Mouse (Mus musculus) liver, postnatal 0 days (tissue): ENCODE data around the gene Fetub. TPM values are rescaled to one million over a fixed set of nuclear protein-coding genes. Genes with fewer than 3 reads are reported as not detected.

Source experiments
- ATAC-seq: fragments of 200-750 bp; cut with Nextera tagmentation; 2 replicates; pipeline ENCODE4 v1.8.0; 2017; ENCODE audit warnings: mild to moderate bottlenecking, moderate library complexity
- DNase-seq: peaks from one replicate; pipeline ENCODE4 v3.0.0-alpha.2; 2016
- H3K27ac ChIP-seq: fragments of 300-500 bp; sonication (generic); 2 replicates; pipeline ENCODE4 v1.5.1; 2014; ENCODE audit warnings: antibody characterized with exemption, moderate library complexity, mild to moderate bottlenecking, low read depth
- H3K27me3 ChIP-seq: fragments of 300-500 bp; sonication (generic); 2 replicates; pipeline ENCODE4 v1.6.1; 2014; ENCODE audit warnings: low read length, control low read depth, mixed read lengths; ENCODE audit not compliant: insufficient read depth
- H3K36me3 ChIP-seq: fragments of 300-500 bp; sonication (generic); replicated peaks from 2 replicates; pipeline ENCODE4 v1.6.1; 2014; ENCODE audit warnings: mild to moderate bottlenecking, control low read depth, low read length, moderate library complexity, mixed read lengths; ENCODE audit not compliant: insufficient read depth
- H3K4me1 ChIP-seq: fragments of 300-500 bp; sonication (generic); 2 replicates; pipeline ENCODE4 v1.6.1; 2014; ENCODE audit warnings: antibody characterized with exemption, mild to moderate bottlenecking, control low read depth; ENCODE audit not compliant: insufficient read depth
- H3K4me2 ChIP-seq: fragments of 300-500 bp; sonication (generic); 2 replicates; pipeline ENCODE4 v1.6.1; 2014; ENCODE audit warnings: low read depth, mild to moderate bottlenecking, low read length, moderate library complexity, mixed read lengths
- H3K4me3 ChIP-seq: fragments of 300-500 bp; sonication (generic); 2 replicates; pipeline ENCODE4 v1.5.1; 2014; ENCODE audit warnings: low read depth, low read length
- H3K9ac ChIP-seq: fragments of 300-500 bp; sonication (generic); replicated peaks from 2 replicates; pipeline ENCODE4 v1.6.1; 2014; ENCODE audit warnings: mild to moderate bottlenecking, moderate library complexity
- H3K9me3 ChIP-seq: fragments of 300-500 bp; sonication (generic); 2 replicates; pipeline ENCODE4 v1.6.1; 2016; ENCODE audit warnings: mild to moderate bottlenecking, control low read depth, low read length, mixed read lengths
- CTCF ChIP-seq: sonication (generic); IDR thresholded peaks from 2 replicates; pipeline ENCODE4 v1.5.1; 2016; ENCODE audit warnings: antibody characterized with exemption, low read depth
- EP300 ChIP-seq: IDR thresholded peaks from 2 replicates; pipeline ENCODE4 v1.6.1; 2016; ENCODE audit warnings: antibody characterized with exemption, low read depth, mild to moderate bottlenecking
- WGBS: fragments of 180-500 bp; shearing (Covaris S2); extraction: QIAGEN DNeasy Blood & Tissue Kit; methylation state at CpG from one replicate; pipeline ENCODE4 v1.1.7; 2014; ENCODE audit not compliant: insufficient replicate concordance; 5-methylcytosine and 5-hydroxymethylcytosine counted together
- polyA plus RNA-seq: library from polyadenylated mRNA; unstranded; fragments of >200 nt; fragmentation: Nextera tagmentation; extraction: Ambion mirVana; gene quantifications from 2 replicates; pipeline ENCODE4 v1.2.1, GENCODE M21; 2015

Fetub gene
- polyA plus RNA-seq, result 578 and 644 TPM in 2 replicates

- Histone ChIP-seq H3K4me3 (no peak within 1 kb of the TSS), H3K36me3 (no peaks in the 10 kb centered on the region), H3K27ac (peak within 1 kb of the TSS; percentile 91; the same call in 1 of the 2 replicates), H3K9me3 (no peaks in the 10 kb centered on the region), H3K4me2 (no peak within 1 kb of the TSS), H3K9ac (no peak within 1 kb of the TSS), H3K27me3 (no peaks in the 10 kb centered on the region), H3K4me1 (no peaks in the 10 kb centered on the region)
- DNase-seq, result no peak
- TF ChIP-seq EP300 (no peak), CTCF (no peak)
- WGBS, result 88% methylated on average over 5 of the region's 5 CpGs
- no peak for ATAC-seq
These were observed at the start of gene Fetub for GRCm38 (mm10) chr16:22918034-22918433. Fetub (plus strand) TSS chr16:22918334.

- peaks cover 62% of the 10 kb centered on the region for H3K36me3 ChIP-seq
These were observed 45.7 kb upstream of the Fetub start for GRCm38 (mm10) chr16:22872397-22872796.

GRCm38 (mm10) chr16:22873369-22873768 is 44.8 kb upstream of the Fetub start:
- no peak for DNase-seq
- peaks cover 4% of the 10 kb centered on the region; the same call in 1 of the 2 replicates for H3K4me1 ChIP-seq
- H3K4me3 ChIP-seq, result no peak overlapping the region
- peaks cover 53% of the 10 kb centered on the region for H3K36me3 ChIP-seq
- WGBS, result 71% methylated on average over 4 of the region's 4 CpGs
- H3K27ac ChIP-seq, result no peak overlapping the region
- H3K9ac ChIP-seq, result no peak overlapping the region
- no peak for ATAC-seq
- no peak overlapping the region for H3K4me2 ChIP-seq
- H3K9me3 ChIP-seq, result no peaks in the 10 kb centered on the region
- no peak for TF ChIP-seq EP300
- no peak for TF ChIP-seq CTCF
- no peaks in the 10 kb centered on the region for H3K27me3 ChIP-seq

More at GRCm38 (mm10) chr16:22872397-22872796, 45.7 kb upstream of the Fetub start:
- H3K4me1 ChIP-seq, result no peaks in the 10 kb centered on the region
- no peak overlapping the region for H3K9ac ChIP-seq
- no peak overlapping the region for H3K4me2 ChIP-seq
- ATAC-seq, result no peak
- no peak for DNase-seq
- no peak overlapping the region for H3K27ac ChIP-seq
- H3K9me3 ChIP-seq, result no peaks in the 10 kb centered on the region
- no peaks in the 10 kb centered on the region for H3K27me3 ChIP-seq
- WGBS, result 90% methylated on average over 8 of the region's 8 CpGs
- TF ChIP-seq CTCF (no peak), EP300 (no peak)
- no peak overlapping the region for H3K4me3 ChIP-seq

GRCm38 (mm10) chr16:22876218-22877043 is 41.7 kb upstream of the Fetub start:
- no peak for DNase-seq

DNA sequence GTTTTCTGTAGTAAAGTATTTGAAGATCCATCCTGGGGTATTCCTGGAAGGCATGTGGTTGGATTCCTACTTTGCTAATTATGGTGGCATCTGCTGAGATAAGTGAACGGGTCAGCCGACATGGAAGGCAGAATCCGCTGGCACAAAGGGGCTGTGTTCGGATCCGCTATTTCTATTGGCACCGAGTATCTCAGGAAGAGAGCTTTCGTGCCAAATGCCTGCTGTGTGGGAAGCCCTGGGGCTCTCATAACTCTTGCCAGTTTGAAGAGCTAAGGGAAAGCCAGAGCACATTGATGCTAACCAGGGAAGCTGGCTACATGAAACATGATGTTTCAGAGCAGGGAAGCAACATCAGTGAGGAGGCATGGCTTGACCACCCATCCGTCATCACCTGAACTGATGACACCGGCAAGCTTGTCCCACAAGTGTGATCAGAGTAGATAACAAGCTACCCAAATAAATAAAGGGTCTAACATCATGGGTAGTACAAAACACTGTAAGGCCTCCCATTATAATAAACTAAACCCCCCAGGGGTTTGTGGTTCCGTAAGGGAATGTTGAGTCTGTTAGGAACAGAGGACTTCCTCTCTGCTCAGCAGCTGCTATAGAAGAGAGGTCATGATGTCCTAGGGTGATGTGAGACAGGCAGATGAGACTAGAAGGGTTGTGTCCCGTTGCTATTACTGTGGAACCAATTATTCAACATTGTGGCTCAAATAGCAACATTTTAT is 40.3 kb upstream of the Fetub start:
- no peaks in the 10 kb centered on the region for H3K9me3 ChIP-seq
- no peak for TF ChIP-seq CTCF
- TF ChIP-seq EP300, result no peak
- H3K9ac ChIP-seq, result no peak overlapping the region
- H3K4me1 ChIP-seq, result peaks cover 25% of the 10 kb centered on the region
- DNase-seq, result no peak
- H3K4me3 ChIP-seq, result no peak overlapping the region
- no peak for ATAC-seq
- H3K27ac ChIP-seq, result peak overlapping the region; percentile 41
- H3K36me3 ChIP-seq, result peaks cover 9% of the 10 kb centered on the region; the same call in 1 of the 2 replicates
- no peaks in the 10 kb centered on the region for H3K27me3 ChIP-seq
- H3K4me2 ChIP-seq, result no peak overlapping the region
- WGBS, result 76% methylated on average over 11 of the region's 11 CpGs

More at GRCm38 (mm10) chr16:22876218-22877043, 41.7 kb upstream of the Fetub start:
- Histone ChIP-seq H3K4me2 (no peak overlapping the region), H3K4me3 (no peak overlapping the region), H3K27ac (0 out of 2 replicates have a peak overlapping the region, but pooled peaks have one; percentile 41), H3K9ac (no peak overlapping the region), H3K27me3 (no peaks in the 10 kb centered on the region), H3K36me3 (peaks cover 23% of the 10 kb centered on the region), H3K4me1 (peaks cover 16% of the 10 kb centered on the region), H3K9me3 (no peaks in the 10 kb centered on the region)
- TF ChIP-seq EP300 (peak; percentile 31; the same call in 1 of the 2 replicates), CTCF (peak; percentile 74)
- ATAC-seq, result no peak
- 47% methylated on average over 9 of the region's 9 CpGs for WGBS

DNA sequence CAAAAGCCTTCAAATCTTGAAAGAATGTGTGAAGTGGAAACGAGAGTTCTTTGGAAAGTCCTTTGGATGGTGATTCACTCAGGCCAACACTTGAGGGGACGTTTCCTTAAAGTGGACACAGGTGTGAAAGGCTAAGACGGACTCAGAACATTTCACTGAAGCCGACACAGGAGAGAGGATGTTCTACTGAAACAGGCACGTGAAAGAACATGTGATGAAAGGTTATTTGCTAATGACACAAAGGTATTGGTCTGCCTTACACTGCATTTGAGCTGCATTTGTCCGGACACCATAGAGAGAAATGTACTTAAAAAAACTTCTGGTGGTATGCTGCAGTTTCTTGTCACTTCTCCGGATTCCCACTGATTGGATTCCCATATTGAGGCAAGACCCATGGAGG is 39.4 kb upstream of the Fetub start:
- ATAC-seq (no peak), DNase-seq (no peak)
- H3K9ac ChIP-seq, result no peak overlapping the region
- H3K27ac ChIP-seq, result peak overlapping the region; percentile 98
- 70% methylated on average over 7 of the region's 7 CpGs for WGBS
- no peak overlapping the region for H3K4me3 ChIP-seq
- no peaks in the 10 kb centered on the region for H3K27me3 ChIP-seq
- no peaks in the 10 kb centered on the region for H3K9me3 ChIP-seq
- H3K4me2 ChIP-seq, result no peak overlapping the region
- H3K36me3 ChIP-seq, result 0 out of 2 replicates have a peak, but pooled peaks cover 7% of the 10 kb centered on the region
- H3K4me1 ChIP-seq, result peaks cover 31% of the 10 kb centered on the region
- no peak for TF ChIP-seq EP300
- no peak for TF ChIP-seq CTCF
